Comparison of ENCODE assay signal across 29 mouse cellular contexts in the genomic region with DNA sequence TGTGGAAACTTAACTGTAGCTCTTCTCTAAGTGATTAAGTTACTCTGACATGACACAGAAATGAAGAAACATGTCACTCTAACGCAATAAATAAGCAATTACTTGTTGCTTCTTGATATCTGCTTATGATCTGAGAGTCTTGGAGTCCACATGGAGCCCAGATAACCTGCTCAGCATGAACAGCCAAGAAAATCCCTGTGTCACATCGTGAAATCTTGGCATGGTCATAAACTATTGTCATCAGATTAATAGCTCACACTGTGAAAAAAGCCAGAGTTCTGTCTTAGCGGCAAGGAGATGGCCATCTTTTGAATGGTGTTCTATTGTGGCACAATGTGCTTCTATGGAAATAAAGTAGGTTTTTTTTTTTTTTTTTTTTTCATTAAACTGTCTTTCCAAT.
"Had no signal": no experiment of that assay in that cellular context is flagged by ENCODE, and none has a peak within 500 bp of the region (broad histone marks: within the 10 kb centered on the region; RNA-seq: fewer than 3 reads in every experiment).

No protein-coding gene starts in this region.

- H3K4me1 ChIP-seq: heart, embryonic 12.5 days; heart, embryonic 13.5 days; heart, embryonic 15.5 days; hindbrain, embryonic 10.5 days; hindbrain, embryonic 12.5 days; hindbrain, embryonic 13.5 days; hindbrain, embryonic 15.5 days; intestine, embryonic 15.5 days; kidney, embryonic 15.5 days had no signal

- H3K27me3 ChIP-seq: heart, embryonic 15.5 days; hindbrain, embryonic 12.5 days; hindbrain, embryonic 13.5 days; hindbrain, embryonic 15.5 days; intestine, embryonic 15.5 days; kidney, embryonic 15.5 days had no signal

- H3K9me3 ChIP-seq: heart, embryonic 12.5 days; heart, embryonic 13.5 days; heart, embryonic 15.5 days; hindbrain, embryonic 10.5 days; hindbrain, embryonic 12.5 days; hindbrain, embryonic 13.5 days; hindbrain, embryonic 15.5 days; intestine, embryonic 15.5 days; kidney, embryonic 15.5 days had no signal

- H3K4me3 ChIP-seq: heart, embryonic 12.5 days; heart, embryonic 13.5 days; heart, embryonic 15.5 days; hindbrain, embryonic 10.5 days; hindbrain, embryonic 12.5 days; hindbrain, embryonic 13.5 days; hindbrain, embryonic 15.5 days; intestine, embryonic 15.5 days; kidney, embryonic 15.5 days; layer of hippocampus, adult 2 months; left cerebral cortex, adult 2 months had no signal

- H3K27ac ChIP-seq: heart, embryonic 13.5 days; heart, embryonic 15.5 days; hindbrain, embryonic 10.5 days; hindbrain, embryonic 12.5 days; hindbrain, embryonic 13.5 days; hindbrain, embryonic 14.5 days; hindbrain, embryonic 15.5 days; hindbrain, postnatal 0 days; intestine, embryonic 15.5 days; kidney, embryonic 15.5 days; kidney, postnatal 0 days; layer of hippocampus, adult 2 months; left cerebral cortex, adult 2 months had no signal

- H3K36me3 ChIP-seq: heart, embryonic 12.5 days; heart, embryonic 13.5 days; heart, embryonic 15.5 days; hindbrain, embryonic 10.5 days; hindbrain, embryonic 12.5 days; hindbrain, embryonic 13.5 days; hindbrain, embryonic 15.5 days; intestine, embryonic 15.5 days; kidney, embryonic 15.5 days had no signal

- DNase-seq: heart, postnatal 10 days; heart, postnatal 14 days; heart, postnatal 4 days; kidney, adult 11 months; kidney, adult 18-20 months; kidney, adult 2 months; kidney, adult 8-10 months; kidney, adult 9 months; kidney, postnatal 10 days; kidney, postnatal 14 days; kidney, postnatal 25 days; kidney, postnatal 36 days; kidney, postnatal 4 days; layer of hippocampus, adult 9-11 months; layer of hippocampus, postnatal 36 days had no signal
